Mouse (Mus musculus): ENCODE measurements at regions not wholly inside any gene's neighbourhood (a gene's known extent, or its start where the extent isn't known, plus 50 kb on each side); places are given as distances from the start of the nearest gene placed in this dataset.

GRCm38 (mm10) chr16:49970297-49970804 lies 170.0 kb downstream of the Cd47 start:
- H3K36me3 ChIP-seq (ENCODE audit: insufficient read depth, low read length) = no peaks in the 10 kb centered on the region
- no peak overlapping the region for H3K4me2 ChIP-seq (ENCODE audit: low read depth, low read length)
- 56% methylated on average over 2 of the region's 2 CpGs for WGBS
- H3K27me3 ChIP-seq (ENCODE audit: insufficient read depth, low read length) = no peaks in the 10 kb centered on the region
- H3K4me3 ChIP-seq (ENCODE audit: low read length) = no peak overlapping the region
- H3K4me1 ChIP-seq (ENCODE audit: insufficient read depth, low read length) = peaks cover 7% of the 10 kb centered on the region; the same call in 1 of the 2 replicates
- ATAC-seq = no peak
- no peak overlapping the region for H3K27ac ChIP-seq
- no peak for TF ChIP-seq CTCF (IDR thresholded peaks at IDR 0.05; ENCODE audit: low read depth)
- peak; percentile 23 for DNase-seq (ENCODE audit: low spot score)
- no peak overlapping the region for H3K9ac ChIP-seq (replicated peaks; ENCODE audit: low read length)
- H3K9me3 ChIP-seq (ENCODE audit: low read length) = no peaks in the 10 kb centered on the region

GRCm38 (mm10) chr16:49971141-49971555 lies 170.8 kb downstream of the Cd47 start:
- DNase-seq (ENCODE audit: low spot score) (no peak), ATAC-seq (no peak)
- no peak overlapping the region for H3K9ac ChIP-seq (replicated peaks; ENCODE audit: low read length)
- H3K9me3 ChIP-seq (ENCODE audit: low read length) = no peaks in the 10 kb centered on the region
- no peak overlapping the region for H3K4me3 ChIP-seq (ENCODE audit: low read length)
- no peaks in the 10 kb centered on the region for H3K36me3 ChIP-seq (ENCODE audit: insufficient read depth, low read length)
- H3K4me2 ChIP-seq (ENCODE audit: low read depth, low read length) = no peak overlapping the region
- H3K4me1 ChIP-seq (ENCODE audit: insufficient read depth, low read length) = peaks cover 2% of the 10 kb centered on the region; the same call in 1 of the 2 replicates
- H3K27me3 ChIP-seq (ENCODE audit: insufficient read depth, low read length) = no peaks in the 10 kb centered on the region
- no peak for TF ChIP-seq CTCF (IDR thresholded peaks at IDR 0.05; ENCODE audit: low read depth)
- H3K27ac ChIP-seq = no peak overlapping the region
- 94% methylated on average over 3 of the region's 3 CpGs for WGBS

- no peaks in the 10 kb centered on the region for H3K27me3 ChIP-seq (ENCODE audit: insufficient read depth, low read length)
- H3K9me3 ChIP-seq (ENCODE audit: low read length) = no peaks in the 10 kb centered on the region
- no peaks in the 10 kb centered on the region; the same call in 1 of the 2 replicates for H3K4me1 ChIP-seq (ENCODE audit: insufficient read depth, low read length)
- WGBS = 82% methylated on average over 2 of the region's 2 CpGs
- no peak for DNase-seq (ENCODE audit: low spot score)
- no peak for ATAC-seq
- no peaks in the 10 kb centered on the region for H3K36me3 ChIP-seq (ENCODE audit: insufficient read depth, low read length)
- H3K4me2 ChIP-seq (ENCODE audit: low read depth, low read length) = no peak overlapping the region
- no peak overlapping the region for H3K9ac ChIP-seq (replicated peaks; ENCODE audit: low read length)
- no peak for TF ChIP-seq CTCF (IDR thresholded peaks at IDR 0.05; ENCODE audit: low read depth)
- H3K4me3 ChIP-seq (ENCODE audit: low read length) = no peak overlapping the region
- H3K27ac ChIP-seq = no peak overlapping the region
Observed at GRCm38 (mm10) chr16:49977276-49977675, 176.9 kb downstream of the Cd47 start.

GRCm38 (mm10) chr16:49979426-49979940 lies 179.2 kb downstream of the Cd47 start:
- peak overlapping the region; percentile 68; the same call in 1 of the 2 replicates for H3K27ac ChIP-seq
- H3K9ac ChIP-seq (replicated peaks; ENCODE audit: low read length) = no peak overlapping the region
- TF ChIP-seq CTCF (IDR thresholded peaks at IDR 0.05; ENCODE audit: low read depth) = no peak
- no peaks in the 10 kb centered on the region for H3K9me3 ChIP-seq (ENCODE audit: low read length)
- 83% methylated on average over 4 of the region's 4 CpGs for WGBS
- H3K4me3 ChIP-seq (ENCODE audit: low read length) = no peak overlapping the region
- no peaks in the 10 kb centered on the region for H3K27me3 ChIP-seq (ENCODE audit: insufficient read depth, low read length)
- no peaks in the 10 kb centered on the region; the same call in 1 of the 2 replicates for H3K4me1 ChIP-seq (ENCODE audit: insufficient read depth, low read length)
- ATAC-seq (no peak), DNase-seq (ENCODE audit: low spot score) (peak; percentile 58)
- H3K36me3 ChIP-seq (ENCODE audit: insufficient read depth, low read length) = no peaks in the 10 kb centered on the region
- no peak overlapping the region for H3K4me2 ChIP-seq (ENCODE audit: low read depth, low read length)

- H3K9me3 ChIP-seq (ENCODE audit: low read length) = no peaks in the 10 kb centered on the region
- DNase-seq (ENCODE audit: low spot score) (peak; percentile 80), ATAC-seq (peak; percentile 90)
- H3K27ac ChIP-seq = peak overlapping the region; percentile 68
- TF ChIP-seq CTCF (IDR thresholded peaks at IDR 0.05; ENCODE audit: low read depth) = no peak
- no peaks in the 10 kb centered on the region; the same call in none of the 2 replicates for H3K4me1 ChIP-seq (ENCODE audit: insufficient read depth, low read length)
- H3K27me3 ChIP-seq (ENCODE audit: insufficient read depth, low read length) = no peaks in the 10 kb centered on the region
- WGBS = 29% methylated on average over 10 of the region's 10 CpGs
- H3K9ac ChIP-seq (replicated peaks; ENCODE audit: low read length) = no peak overlapping the region
- H3K36me3 ChIP-seq (ENCODE audit: insufficient read depth, low read length) = no peaks in the 10 kb centered on the region
- H3K4me3 ChIP-seq (ENCODE audit: low read length) = no peak overlapping the region
- 0 out of 2 replicates have a peak overlapping the region, but pooled peaks have one; percentile 5 for H3K4me2 ChIP-seq (ENCODE audit: low read depth, low read length)
Observed at GRCm38 (mm10) chr16:49980178-49980646, 179.9 kb downstream of the Cd47 start.

- no peak overlapping the region for H3K4me3 ChIP-seq (ENCODE audit: low read length)
- H3K36me3 ChIP-seq (ENCODE audit: insufficient read depth, low read length) = no peaks in the 10 kb centered on the region
- H3K9me3 ChIP-seq (ENCODE audit: low read length) = no peaks in the 10 kb centered on the region
- DNase-seq (ENCODE audit: low spot score) (no peak), ATAC-seq (no peak)
- H3K9ac ChIP-seq (replicated peaks; ENCODE audit: low read length) = no peak overlapping the region
- 63% methylated on average over 4 of the region's 4 CpGs for WGBS
- H3K27me3 ChIP-seq (ENCODE audit: insufficient read depth, low read length) = no peaks in the 10 kb centered on the region
- no peak overlapping the region for H3K4me2 ChIP-seq (ENCODE audit: low read depth, low read length)
- H3K27ac ChIP-seq = no peak overlapping the region
- no peaks in the 10 kb centered on the region; the same call in none of the 2 replicates for H3K4me1 ChIP-seq (ENCODE audit: insufficient read depth, low read length)
- no peak for TF ChIP-seq CTCF (IDR thresholded peaks at IDR 0.05; ENCODE audit: low read depth)
Observed at GRCm38 (mm10) chr16:49982180-49982579, 181.8 kb downstream of the Cd47 start.

Measured in hindbrain, postnatal 0 days (tissue).